Mouse (Mus musculus) hindbrain, embryonic 10.5 days (tissue): ENCODE results near the gene Hbb-bh1. TPM values are rescaled to one million over a fixed set of nuclear protein-coding genes. Genes with fewer than 3 reads are reported as not detected.

Source experiments
- DNase-seq: peaks from one replicate; pipeline ENCODE4 v3.0.0-alpha.2; 2017; ENCODE audit warnings: low spot score
- H3K27ac ChIP-seq: fragments of 300-500 bp; sonication (generic); 2 replicates; pipeline ENCODE4 v1.5.1; 2016; ENCODE audit warnings: mild to moderate bottlenecking, moderate library complexity
- H3K27me3 ChIP-seq: fragments of 300-500 bp; sonication (generic); 2 replicates; pipeline ENCODE4 v1.6.1; 2016; ENCODE audit warnings: mild to moderate bottlenecking; ENCODE audit not compliant: poor library complexity, insufficient read depth, severe bottlenecking
- H3K36me3 ChIP-seq: fragments of 300-500 bp; sonication (generic); 2 replicates; pipeline ENCODE4 v1.6.1; 2016; ENCODE audit warnings: mild to moderate bottlenecking, moderate library complexity
- H3K4me1 ChIP-seq: fragments of 300-500 bp; sonication (generic); replicated peaks from 2 replicates; pipeline ENCODE4 v1.6.1; 2016; ENCODE audit warnings: mild to moderate bottlenecking
- H3K4me3 ChIP-seq: fragments of 300-500 bp; sonication (generic); 2 replicates; pipeline ENCODE4 v1.5.1; 2016; ENCODE audit warnings: mild to moderate bottlenecking, moderate library complexity
- H3K9me3 ChIP-seq: fragments of 300-500 bp; sonication (generic); 2 replicates; pipeline ENCODE4 v1.6.1; 2016; ENCODE audit warnings: mild to moderate bottlenecking, moderate library complexity
- WGBS: fragments of 180-500 bp; shearing (Covaris S2); methylation state at CpG from one replicate; pipeline ENCODE4 v1.1.7; 2016; 5-methylcytosine and 5-hydroxymethylcytosine counted together
- polyA plus RNA-seq: library from polyadenylated mRNA; unstranded; fragments of >200 nt; fragmentation: Nextera tagmentation; extraction: Ambion mirVana; gene quantifications from 2 replicates; pipeline ENCODE4 v1.2.1, GENCODE M21; 2016

The Hbb-bh1 gene
- 3,568 and 4,570 TPM in 2 replicates for polyA plus RNA-seq

GRCm38 (mm10) chr7:103843034-103843433, at the start of gene Hbb-bh1:
Gene Hbb-bh1 (minus strand): TSS chr7:103843164.
- Histone ChIP-seq H3K27ac (no peak within 1 kb of the TSS), H3K27me3 (no peaks in the 10 kb centered on the region), H3K36me3 (no peaks in the 10 kb centered on the region), H3K4me3 (no peak within 1 kb of the TSS), H3K9me3 (no peaks in the 10 kb centered on the region), H3K4me1 (no peaks in the 10 kb centered on the region)
- whole genome bisulfite sequencing, result 83% methylated on average over 2 of the region's 2 CpGs
- no peak for DNase-seq

GRCm38 (mm10) chr7:103886152-103886551, 43.2 kb upstream of the Hbb-bh1 start, which contains the start of gene Olfr66:
Gene Olfr66 (minus strand): TSS chr7:103886252.
- no peak for DNase-seq
- H3K27ac ChIP-seq, result no peak within 1 kb of the TSS
- no peaks in the 10 kb centered on the region for H3K27me3 ChIP-seq
- H3K4me1 ChIP-seq, result no peaks in the 10 kb centered on the region
- H3K4me3 ChIP-seq, result no peak within 1 kb of the TSS
- no peaks in the 10 kb centered on the region for H3K36me3 ChIP-seq
- no peaks in the 10 kb centered on the region for H3K9me3 ChIP-seq

GRCm38 (mm10) chr7:103877093-103877492, 34.1 kb upstream of the Hbb-bh1 start:
- H3K9me3 ChIP-seq, result no peaks in the 10 kb centered on the region
- no peaks in the 10 kb centered on the region for H3K27me3 ChIP-seq
- H3K27ac ChIP-seq, result no peak overlapping the region
- WGBS, result 87% methylated on average over 2 of the region's 2 CpGs
- H3K4me3 ChIP-seq, result no peak overlapping the region
- H3K36me3 ChIP-seq, result no peaks in the 10 kb centered on the region
- DNase-seq, result no peak
- no peaks in the 10 kb centered on the region for H3K4me1 ChIP-seq

GRCm38 (mm10) chr7:103874451-103874850, 31.5 kb upstream of the Hbb-bh1 start:
- WGBS, result 56% methylated on average over 5 of the region's 5 CpGs
- H3K4me1 ChIP-seq, result no peaks in the 10 kb centered on the region
- no peak overlapping the region for H3K27ac ChIP-seq
- DNase-seq, result no peak
- H3K4me3 ChIP-seq, result no peak overlapping the region
- H3K27me3 ChIP-seq, result no peaks in the 10 kb centered on the region
- no peaks in the 10 kb centered on the region for H3K36me3 ChIP-seq
- H3K9me3 ChIP-seq, result no peaks in the 10 kb centered on the region

- Histone ChIP-seq H3K9me3 (no peaks in the 10 kb centered on the region), H3K36me3 (no peaks in the 10 kb centered on the region), H3K4me3 (no peak overlapping the region), H3K4me1 (no peaks in the 10 kb centered on the region), H3K27ac (no peak overlapping the region), H3K27me3 (no peaks in the 10 kb centered on the region)
- WGBS, result 12% methylated on average over 1 of the region's 1 CpGs
- no peak for DNase-seq
Measured at GRCm38 (mm10) chr7:103873064-103873463, 30.1 kb upstream of the Hbb-bh1 start.

GRCm38 (mm10) chr7:103870667-103871066, 27.7 kb upstream of the Hbb-bh1 start:
- Histone ChIP-seq H3K36me3 (no peaks in the 10 kb centered on the region), H3K9me3 (no peaks in the 10 kb centered on the region), H3K27ac (no peak overlapping the region), H3K4me1 (no peaks in the 10 kb centered on the region), H3K4me3 (no peak overlapping the region), H3K27me3 (no peaks in the 10 kb centered on the region)
- no peak for DNase-seq

- Histone ChIP-seq H3K36me3 (no peaks in the 10 kb centered on the region), H3K9me3 (no peaks in the 10 kb centered on the region), H3K27ac (no peak overlapping the region), H3K4me3 (no peak overlapping the region), H3K4me1 (no peaks in the 10 kb centered on the region), H3K27me3 (no peaks in the 10 kb centered on the region)
- DNase-seq, result no peak
Measured at GRCm38 (mm10) chr7:103865716-103866115, 22.8 kb upstream of the Hbb-bh1 start.

- H3K4me3 ChIP-seq, result no peak overlapping the region
- H3K4me1 ChIP-seq, result no peaks in the 10 kb centered on the region
- no peaks in the 10 kb centered on the region for H3K36me3 ChIP-seq
- no peak overlapping the region for H3K27ac ChIP-seq
- no peaks in the 10 kb centered on the region for H3K9me3 ChIP-seq
- no peak for DNase-seq
- 85% methylated on average over 3 of the region's 3 CpGs for WGBS
- H3K27me3 ChIP-seq, result no peaks in the 10 kb centered on the region
Measured at GRCm38 (mm10) chr7:103861531-103861930, 18.6 kb upstream of the Hbb-bh1 start.

GRCm38 (mm10) chr7:103860855-103861254, 17.9 kb upstream of the Hbb-bh1 start:
- WGBS, result 67% methylated on average over 1 of the region's 1 CpGs
- Histone ChIP-seq H3K9me3 (no peaks in the 10 kb centered on the region), H3K27ac (no peak overlapping the region), H3K27me3 (no peaks in the 10 kb centered on the region), H3K4me3 (no peak overlapping the region), H3K36me3 (no peaks in the 10 kb centered on the region), H3K4me1 (no peaks in the 10 kb centered on the region)
- peak; percentile 4 for DNase-seq

- Histone ChIP-seq H3K27me3 (no peaks in the 10 kb centered on the region), H3K9me3 (no peaks in the 10 kb centered on the region), H3K36me3 (no peaks in the 10 kb centered on the region), H3K4me3 (no peak overlapping the region), H3K27ac (no peak overlapping the region), H3K4me1 (no peaks in the 10 kb centered on the region)
- 78% methylated on average over 2 of the region's 2 CpGs for WGBS
- no peak for DNase-seq
Measured at GRCm38 (mm10) chr7:103859076-103859475, 16.1 kb upstream of the Hbb-bh1 start.

GRCm38 (mm10) chr7:103854669-103855068, 11.7 kb upstream of the Hbb-bh1 start:
- H3K4me3 ChIP-seq, result no peak overlapping the region
- no peaks in the 10 kb centered on the region for H3K36me3 ChIP-seq
- H3K27ac ChIP-seq, result no peak overlapping the region
- 77% methylated on average over 1 of the region's 1 CpGs for WGBS
- H3K4me1 ChIP-seq, result no peaks in the 10 kb centered on the region
- H3K27me3 ChIP-seq, result no peaks in the 10 kb centered on the region
- DNase-seq, result no peak
- no peaks in the 10 kb centered on the region for H3K9me3 ChIP-seq

- H3K9me3 ChIP-seq, result no peaks in the 10 kb centered on the region
- whole genome bisulfite sequencing, result 83% methylated on average over 2 of the region's 2 CpGs
Measured at GRCm38 (mm10) chr7:103853090-103853489, 10.1 kb upstream of the Hbb-bh1 start, which contains the start of gene Hbb-y. Gene Hbb-y (minus strand): TSS chr7:103853216.

GRCm38 (mm10) chr7:103844525-103845325, 1.8 kb upstream of the Hbb-bh1 start:
- H3K4me1 ChIP-seq, result no peaks in the 10 kb centered on the region
- H3K27ac ChIP-seq, result no peak overlapping the region
- no peaks in the 10 kb centered on the region for H3K36me3 ChIP-seq
- DNase-seq, result no peak
- H3K9me3 ChIP-seq, result no peaks in the 10 kb centered on the region
- H3K27me3 ChIP-seq, result no peaks in the 10 kb centered on the region
- no peak overlapping the region for H3K4me3 ChIP-seq
- 42% methylated on average over 2 of the region's 2 CpGs for WGBS

More at GRCm38 (mm10) chr7:103853090-103853489, 10.1 kb upstream of the Hbb-bh1 start, which contains the start of gene Hbb-y:
- Histone ChIP-seq H3K36me3 (no peaks in the 10 kb centered on the region), H3K4me1 (no peaks in the 10 kb centered on the region), H3K27ac (no peak within 1 kb of the TSS), H3K4me3 (no peak within 1 kb of the TSS), H3K27me3 (no peaks in the 10 kb centered on the region)
- DNase-seq, result no peak
